In the genomic region with DNA sequence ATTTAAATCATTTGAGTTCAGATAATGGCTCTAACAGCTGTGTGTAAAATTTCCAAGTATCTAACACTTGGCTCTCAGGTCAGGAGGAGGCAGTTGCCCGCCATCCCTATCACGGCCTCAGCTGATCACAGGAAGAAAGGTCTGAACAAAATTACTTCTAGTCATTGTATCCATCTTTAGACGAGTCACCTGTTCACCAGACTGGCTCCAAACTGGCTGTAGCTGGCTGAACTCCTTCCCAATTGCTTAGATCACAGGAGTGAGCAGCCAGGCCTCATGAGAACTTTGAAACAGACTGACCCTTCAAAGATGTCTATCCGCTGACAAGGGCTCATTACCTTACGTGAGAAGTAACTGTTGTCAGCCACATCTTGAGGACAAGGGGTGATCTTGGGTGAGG, we compare ENCODE assay signal across 23 mouse cellular contexts. TPM values are rescaled to one million over a fixed set of nuclear protein-coding genes. Genes with fewer than 3 reads are reported as not detected.
DNase-seq lines count a peak whose midpoint lies in the region; ATAC-seq and TF ChIP-seq lines count a peak whose summit lies in the region.
"Had no signal": no experiment of that assay in that cellular context is flagged by ENCODE, and none has a peak within 500 bp of the region (broad histone marks: within the 10 kb centered on the region; RNA-seq: fewer than 3 reads in every experiment).

No protein-coding gene starts in this region.

- no peak overlapping the region for H3K9ac ChIP-seq in liver, embryonic 14.5 days (replicated peaks)
- H3K9ac ChIP-seq: forebrain, embryonic 15.5 days; heart, embryonic 12.5 days; hindbrain, embryonic 12.5 days; midbrain, embryonic 13.5 days had no signal

- H3K27ac ChIP-seq in liver, embryonic 14.5 days, result no peak overlapping the region
- H3K27ac ChIP-seq: embryonic facial prominence, embryonic 10.5 days; forebrain, embryonic 15.5 days; hindbrain, embryonic 12.5 days; left cerebral cortex, adult 2 months; midbrain, embryonic 13.5 days had no signal

- no peak overlapping the region for H3K4me3 ChIP-seq in liver, embryonic 14.5 days (ENCODE audit: insufficient read depth in 1 of 2, low read depth in 2 of 2, low read length in 2 of 2)
- H3K4me3 ChIP-seq: embryonic facial prominence, embryonic 10.5 days; forebrain, embryonic 15.5 days; heart, embryonic 12.5 days; hindbrain, embryonic 12.5 days; left cerebral cortex, adult 2 months; megakaryocyte, embryonic 14.5 days; midbrain, embryonic 13.5 days had no signal

- no peak for ATAC-seq in liver, embryonic 14.5 days (ENCODE audit: insufficient read depth)
- ATAC-seq: CD4-positive, CD25-positive, alpha-beta regulatory T cell, adult 4 months; forebrain, embryonic 15.5 days; midbrain, embryonic 13.5 days had no signal

- DNase-seq in kidney, adult 11 months, result peak; percentile 47
- DNase-seq in kidney, postnatal 10 days, result no peak
- DNase-seq in testis, postnatal 14 days (ENCODE audit: low spot score), result peak; percentile 68
- DNase-seq in testis, postnatal 10 days (ENCODE audit: low spot score), result no peak
- DNase-seq in liver, embryonic 14.5 days (ENCODE audit: low read depth in 3 of 3, low spot score in 3 of 3), result no peak
- no peak for DNase-seq in left cerebral cortex, postnatal 4 days
- DNase-seq in adrenal gland, postnatal 25 days, result no peak
- DNase-seq: adrenal gland, postnatal 36 days; cerebellum, postnatal 10 days; gastrocnemius, postnatal 10 days; heart, postnatal 10 days; lung, adult 18-20 months; right cerebral cortex, postnatal 14 days; spleen, adult 18-20 months; thymus, postnatal 14 days had no signal

- 63% methylated on average over 5 of the region's 5 CpGs for WGBS in liver, embryonic 14.5 days (ENCODE audit: insufficient replicate concordance)

- intact Hi-C loops in left cerebral cortex, postnatal 4 days (cut with DNase I), result loop anchor here (10.0 kb wide), 2 partner anchors 188 to 308 kb away; partner anchors contain the start of genes Aqp5 and Gpd1

- no peaks in the 10 kb centered on the region for H3K9me3 ChIP-seq in liver, embryonic 14.5 days (ENCODE audit: control insufficient read depth, low read length)
- H3K9me3 ChIP-seq: embryonic facial prominence, embryonic 10.5 days; forebrain, embryonic 15.5 days; heart, embryonic 12.5 days; hindbrain, embryonic 12.5 days; megakaryocyte, embryonic 14.5 days; midbrain, embryonic 13.5 days had no signal

- no peaks in the 10 kb centered on the region for H3K36me3 ChIP-seq in liver, embryonic 14.5 days (replicated peaks; ENCODE audit: control insufficient read depth, insufficient read depth, low read depth)
- H3K36me3 ChIP-seq: embryonic facial prominence, embryonic 10.5 days; forebrain, embryonic 15.5 days; heart, embryonic 12.5 days; hindbrain, embryonic 12.5 days; midbrain, embryonic 13.5 days had no signal

- H3K4me2 ChIP-seq in liver, embryonic 14.5 days (ENCODE audit: low read depth), result peak overlapping the region; percentile 22; the same call in 1 of the 2 replicates
- H3K4me2 ChIP-seq: forebrain, embryonic 15.5 days; heart, embryonic 12.5 days; hindbrain, embryonic 12.5 days; midbrain, embryonic 13.5 days had no signal

- 0 out of 4 replicates have a peak, but pooled peaks cover 0 to 2% of the 10 kb centered on the region in 2 experiments for H3K4me1 ChIP-seq in liver, embryonic 14.5 days (replicated peaks; ENCODE audit: control insufficient read depth in 2 of 2, insufficient read depth in 2 of 2, low read length in 1 of 2)
- H3K4me1 ChIP-seq: heart, embryonic 12.5 days; hindbrain, embryonic 12.5 days had no signal

- H3K27me3 ChIP-seq in liver, embryonic 14.5 days (ENCODE audit: control insufficient read depth, insufficient read depth, low read length), result no peaks in the 10 kb centered on the region
- H3K27me3 ChIP-seq: forebrain, embryonic 15.5 days; heart, embryonic 12.5 days; hindbrain, embryonic 12.5 days; midbrain, embryonic 13.5 days had no signal

- no peak for TF ChIP-seq EP300 in liver, embryonic 14.5 days (IDR thresholded peaks at IDR 0.05; ENCODE audit: low read depth)

- no peak for TF ChIP-seq CTCF in liver, embryonic 14.5 days (IDR thresholded peaks at IDR 0.05; ENCODE audit: low read depth)

RNA-seq across cellular contexts. Expression of gene Lima1, which starts 28.0 kb away (rescaled TPM):
- 3.3 and 5.1 TPM in 2 replicates for polyA plus RNA-seq in liver, embryonic 14.5 days (2012; rRNA removed)
- 6.2 and 7.0 TPM in 2 replicates for polyA plus RNA-seq in liver, embryonic 14.5 days (2014; fragmentation: Nextera tagmentation; extraction: Ambion mirVana)
- 10 to 100 TPM; 13.6 to 15.6 TPM for total RNA-seq in left cerebral cortex, postnatal 4 days (2021)
- total RNA-seq in adrenal gland, postnatal 25 days (2021), result 40.3 and 42.4 TPM in 2 replicates

Comparison
In these comparisons a context has a peak if more than half of its experiments do, and no peak if none do; other contexts are left out.
1. DNase-seq: peak in kidney, adult 11 months (single experiment) and testis, postnatal 14 days (single experiment); none in kidney, postnatal 10 days (single experiment), testis, postnatal 10 days (single experiment), liver, embryonic 14.5 days (0 of 3), left cerebral cortex, postnatal 4 days (single experiment) and adrenal gland, postnatal 25 days (single experiment).